Mouse (Mus musculus): ENCODE results near the gene Rnpc3. TPM values are rescaled to one million over a fixed set of nuclear protein-coding genes. Genes with fewer than 3 reads are reported as not detected.

Rnpc3 gene
- polyA plus RNA-seq, 1 experiment, result 38.8 TPM

- no peak for TF ChIP-seq CTCF (IDR thresholded peaks at IDR 0.05; ENCODE audit: borderline replicate concordance, insufficient read depth, low read depth, low read length)
- no peak for TF ChIP-seq POLR2A (IDR thresholded peaks at IDR 0.05; ENCODE audit: borderline replicate concordance, insufficient read depth, low read length)
- Histone ChIP-seq H3K27me3 (ENCODE audit: control insufficient read depth, insufficient read depth, low read length) (no peaks in the 10 kb centered on the region), H3K27ac (ENCODE audit: insufficient read depth, low read length) (no peak within 1 kb of the TSS), H3K4me3 (replicated peaks; ENCODE audit: insufficient read depth, low read depth, low read length) (no peak within 1 kb of the TSS), H3K4me1 (ENCODE audit: control insufficient read depth, insufficient read depth, low read length) (no peaks in the 10 kb centered on the region)
- no peak for DNase-seq
- WGBS, result 98% methylated on average over 2 of the region's 2 CpGs
Measured at GRCm38 (mm10) chr3:113606599-113606998, 23.4 kb downstream of the Rnpc3 start, which contains the start of gene Amy1. Gene Amy1, minus strand, starts transcription at chr3:113606699.

- TF ChIP-seq CTCF (IDR thresholded peaks at IDR 0.05; ENCODE audit: borderline replicate concordance, insufficient read depth, low read depth, low read length) (no peak), POLR2A (IDR thresholded peaks at IDR 0.05; ENCODE audit: borderline replicate concordance, insufficient read depth, low read length) (no peak)
- 51% methylated on average over 1 of the region's 1 CpGs for WGBS
- Histone ChIP-seq H3K27ac (ENCODE audit: insufficient read depth, low read length) (no peak overlapping the region), H3K27me3 (ENCODE audit: control insufficient read depth, insufficient read depth, low read length) (no peaks in the 10 kb centered on the region), H3K4me3 (replicated peaks; ENCODE audit: insufficient read depth, low read depth, low read length) (no peak overlapping the region), H3K4me1 (ENCODE audit: control insufficient read depth, insufficient read depth, low read length) (no peaks in the 10 kb centered on the region)
- no peak for DNase-seq
Measured at GRCm38 (mm10) chr3:113590844-113591243, 39.1 kb downstream of the Rnpc3 start.

GRCm38 (mm10) chr3:113574578-113574977 lies 55.4 kb downstream of the Rnpc3 start:
- no peak overlapping the region for H3K4me3 ChIP-seq (replicated peaks; ENCODE audit: insufficient read depth, low read depth, low read length)
- no peak for DNase-seq
- no peaks in the 10 kb centered on the region for H3K4me1 ChIP-seq (ENCODE audit: control insufficient read depth, insufficient read depth, low read length)
- H3K27ac ChIP-seq (ENCODE audit: insufficient read depth, low read length), result no peak overlapping the region
- no peaks in the 10 kb centered on the region for H3K27me3 ChIP-seq (ENCODE audit: control insufficient read depth, insufficient read depth, low read length)
- 87% methylated on average over 4 of the region's 4 CpGs for WGBS
- TF ChIP-seq POLR2A (IDR thresholded peaks at IDR 0.05; ENCODE audit: borderline replicate concordance, insufficient read depth, low read length), result no peak
- no peak for TF ChIP-seq CTCF (IDR thresholded peaks at IDR 0.05; ENCODE audit: borderline replicate concordance, insufficient read depth, low read depth, low read length)

GRCm38 (mm10) chr3:113574138-113574537 lies 55.8 kb downstream of the Rnpc3 start:
- no peak for TF ChIP-seq POLR2A (IDR thresholded peaks at IDR 0.05; ENCODE audit: borderline replicate concordance, insufficient read depth, low read length)
- no peak for TF ChIP-seq CTCF (IDR thresholded peaks at IDR 0.05; ENCODE audit: borderline replicate concordance, insufficient read depth, low read depth, low read length)
- 83% methylated on average over 2 of the region's 2 CpGs for WGBS

GRCm38 (mm10) chr3:113572158-113572557 lies 57.8 kb downstream of the Rnpc3 start:
- no peaks in the 10 kb centered on the region for H3K4me1 ChIP-seq (ENCODE audit: control insufficient read depth, insufficient read depth, low read length)
- 85% methylated on average over 3 of the region's 3 CpGs for WGBS
- TF ChIP-seq CTCF (IDR thresholded peaks at IDR 0.05; ENCODE audit: borderline replicate concordance, insufficient read depth, low read depth, low read length) (no peak), POLR2A (IDR thresholded peaks at IDR 0.05; ENCODE audit: borderline replicate concordance, insufficient read depth, low read length) (no peak)
- no peak for DNase-seq
- no peak overlapping the region for H3K27ac ChIP-seq (ENCODE audit: insufficient read depth, low read length)
- H3K4me3 ChIP-seq (replicated peaks; ENCODE audit: insufficient read depth, low read depth, low read length), result no peak overlapping the region
- no peaks in the 10 kb centered on the region for H3K27me3 ChIP-seq (ENCODE audit: control insufficient read depth, insufficient read depth, low read length)

More at GRCm38 (mm10) chr3:113574138-113574537, 55.8 kb downstream of the Rnpc3 start:
- H3K27me3 ChIP-seq (ENCODE audit: control insufficient read depth, insufficient read depth, low read length), result no peaks in the 10 kb centered on the region
- H3K27ac ChIP-seq (ENCODE audit: insufficient read depth, low read length), result no peak overlapping the region
- no peak overlapping the region for H3K4me3 ChIP-seq (replicated peaks; ENCODE audit: insufficient read depth, low read depth, low read length)
- DNase-seq, result no peak
- no peaks in the 10 kb centered on the region for H3K4me1 ChIP-seq (ENCODE audit: control insufficient read depth, insufficient read depth, low read length)

Other genes starting within 250 kb of the Rnpc3 start
- 0.38 TPM in 1 of 2 replicates, not detected in the other for gene Amy2a1, start 97.7 kb downstream of the Rnpc3 start, polyA plus RNA-seq (2012; rRNA removed)
- 50.6 and 55.9 TPM in 2 replicates for gene Amy1, start 23.4 kb downstream of the Rnpc3 start, polyA plus RNA-seq (2012; rRNA removed)